27 mouse cellular contexts compared by ENCODE assay signal in the genomic region with DNA sequence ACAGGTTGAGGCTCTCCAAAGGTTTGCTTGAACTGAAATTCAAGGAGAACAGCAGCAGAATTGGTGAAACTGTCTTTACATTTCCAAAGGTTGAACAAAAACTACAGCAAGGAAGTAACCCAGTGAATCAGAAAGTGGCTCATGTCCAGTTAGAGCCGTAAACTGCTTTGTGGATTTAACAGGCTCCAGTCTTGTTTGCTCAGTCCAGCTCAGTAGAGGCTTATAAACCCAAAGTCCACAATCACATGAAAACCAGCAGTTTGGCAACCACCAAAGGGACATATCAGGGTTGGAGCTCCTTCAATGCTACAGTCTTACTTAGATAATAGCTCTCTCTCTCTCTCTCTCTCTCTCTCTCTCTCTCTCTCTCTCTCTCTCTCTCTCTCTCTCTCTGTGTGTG.
DNase-seq lines count a peak whose midpoint lies in the region; ATAC-seq and TF ChIP-seq lines count a peak whose summit lies in the region.
"Had no signal": no experiment of that assay in that cellular context is flagged by ENCODE, and none has a peak within 500 bp of the region (broad histone marks: within the 10 kb centered on the region; RNA-seq: fewer than 3 reads in every experiment).

No protein-coding gene starts in this region.

- H3K36me3 ChIP-seq in liver, adult 2 months (ENCODE audit: control insufficient read depth, insufficient read depth, low read length) = no peaks in the 10 kb centered on the region
- no peaks in the 10 kb centered on the region for H3K36me3 ChIP-seq in liver, embryonic 13.5 days
- H3K36me3 ChIP-seq in stomach, embryonic 15.5 days = no peaks in the 10 kb centered on the region
- H3K36me3 ChIP-seq: embryonic facial prominence, embryonic 10.5 days; embryonic facial prominence, embryonic 15.5 days; hindbrain, embryonic 10.5 days; limb, embryonic 13.5 days; midbrain, embryonic 13.5 days had no signal

- 9% methylated on average over 1 of the region's 1 CpGs for WGBS in liver, adult 2 months
- 62% methylated on average over 1 of the region's 1 CpGs for WGBS in liver, embryonic 13.5 days (ENCODE audit: insufficient replicate concordance)
- 65% methylated on average over 1 of the region's 1 CpGs for WGBS in stomach, embryonic 15.5 days

- no peak overlapping the region for H3K9ac ChIP-seq in liver, adult 2 months (ENCODE audit: low read depth, low read length)
- no peak overlapping the region for H3K9ac ChIP-seq in liver, embryonic 13.5 days
- H3K9ac ChIP-seq in stomach, embryonic 15.5 days = no peak overlapping the region
- H3K9ac ChIP-seq: embryonic facial prominence, embryonic 15.5 days; limb, embryonic 13.5 days; midbrain, embryonic 13.5 days had no signal

- no peaks in the 10 kb centered on the region for H3K79me2 ChIP-seq in liver, adult 2 months (ENCODE audit: control insufficient read depth, insufficient read depth, low read length)

- H3K4me3 ChIP-seq in liver, adult 2 months (ENCODE audit: insufficient read depth, low read depth, low read length) = no peak overlapping the region
- no peak overlapping the region for H3K4me3 ChIP-seq in liver, embryonic 13.5 days (replicated peaks)
- H3K4me3 ChIP-seq in stomach, embryonic 15.5 days (replicated peaks) = no peak overlapping the region
- H3K4me3 ChIP-seq: embryonic facial prominence, embryonic 10.5 days; embryonic facial prominence, embryonic 15.5 days; hindbrain, embryonic 10.5 days; limb, embryonic 13.5 days; midbrain, embryonic 13.5 days had no signal

- TF ChIP-seq POLR2A in liver, adult 2 months (IDR thresholded peaks at IDR 0.05; ENCODE audit: extremely low read depth, insufficient read depth, low read length) = no peak

- peaks cover 2% of the 10 kb centered on the region; the same call in 1 of the 2 replicates for H3K4me1 ChIP-seq in liver, adult 2 months (ENCODE audit: control insufficient read depth, insufficient read depth, low read length)
- H3K4me1 ChIP-seq in liver, embryonic 13.5 days (replicated peaks) = no peaks in the 10 kb centered on the region
- H3K4me1 ChIP-seq in stomach, embryonic 15.5 days = no peaks in the 10 kb centered on the region
- H3K4me1 ChIP-seq: embryonic facial prominence, embryonic 10.5 days; embryonic facial prominence, embryonic 15.5 days; hindbrain, embryonic 10.5 days; limb, embryonic 13.5 days; midbrain, embryonic 13.5 days had no signal

- DNase-seq in liver, adult 2 months (ENCODE audit: extremely low read depth, low read depth, low spot score) = peak; percentile 98
- no peak for DNase-seq in liver
- DNase-seq in liver, embryonic 13.5 days = no peak
- DNase-seq in lung, adult 18-20 months = no peak
- DNase-seq in lung, postnatal 25 days (ENCODE audit: low spot score) = no peak
- DNase-seq: adrenal gland, adult 8-10 months; cerebellum, adult 8-10 months; cerebellum, postnatal 25 days; gastrocnemius, postnatal 14 days; heart, postnatal 14 days; kidney, adult 9 months; kidney, postnatal 14 days; retina, postnatal 1 day; right cerebral cortex, postnatal 25 days; thymus, adult 2 months; thymus, postnatal 36 days had no signal

- H3K4me2 ChIP-seq in liver, embryonic 13.5 days = no peak overlapping the region
- no peak overlapping the region for H3K4me2 ChIP-seq in stomach, embryonic 15.5 days
- H3K4me2 ChIP-seq: embryonic facial prominence, embryonic 15.5 days; limb, embryonic 13.5 days; midbrain, embryonic 13.5 days had no signal

- H3K27me3 ChIP-seq in liver, adult 2 months (ENCODE audit: control insufficient read depth, insufficient read depth, low read length) = no peaks in the 10 kb centered on the region
- H3K27me3 ChIP-seq in liver, embryonic 13.5 days = no peaks in the 10 kb centered on the region
- no peaks in the 10 kb centered on the region for H3K27me3 ChIP-seq in stomach, embryonic 15.5 days (replicated peaks)
- H3K27me3 ChIP-seq: embryonic facial prominence, embryonic 15.5 days; limb, embryonic 13.5 days; midbrain, embryonic 13.5 days had no signal

- no peak for TF ChIP-seq CTCF in liver, adult 2 months (IDR thresholded peaks at IDR 0.05; ENCODE audit: low read depth, low read length)

- H3K27ac ChIP-seq in liver, adult 2 months (replicated peaks; ENCODE audit: insufficient read depth, low read depth, low read length) = peak overlapping the region; percentile 11
- no peak overlapping the region for H3K27ac ChIP-seq in liver, embryonic 13.5 days
- no peak overlapping the region for H3K27ac ChIP-seq in stomach, embryonic 15.5 days
- H3K27ac ChIP-seq: embryonic facial prominence, embryonic 10.5 days; embryonic facial prominence, embryonic 15.5 days; hindbrain, embryonic 10.5 days; limb, embryonic 13.5 days; macrophage; midbrain, embryonic 13.5 days had no signal

- ATAC-seq in liver, embryonic 13.5 days (ENCODE audit: low read depth) = peak; percentile 58
- peak; percentile 63; the same call in 1 of the 2 replicates for ATAC-seq in stomach, embryonic 15.5 days (ENCODE audit: insufficient read depth, low FRiP score, low read depth)
- no peak for ATAC-seq in erythroid progenitor cell, adult 5-6 weeks (replicated peaks; ENCODE audit: low FRiP score, poor library complexity, severe bottlenecking)
- ATAC-seq: CD4-positive, CD25-positive, alpha-beta regulatory T cell, adult 4 months; forebrain, embryonic 14.5 days; hindbrain, embryonic 16.5 days; midbrain, embryonic 13.5 days had no signal

- H3K9me3 ChIP-seq in liver, embryonic 13.5 days (replicated peaks) = no peaks in the 10 kb centered on the region
- H3K9me3 ChIP-seq in stomach, embryonic 15.5 days = no peaks in the 10 kb centered on the region
- H3K9me3 ChIP-seq: embryonic facial prominence, embryonic 10.5 days; embryonic facial prominence, embryonic 15.5 days; hindbrain, embryonic 10.5 days; limb, embryonic 13.5 days; midbrain, embryonic 13.5 days had no signal
